In the genomic region with DNA sequence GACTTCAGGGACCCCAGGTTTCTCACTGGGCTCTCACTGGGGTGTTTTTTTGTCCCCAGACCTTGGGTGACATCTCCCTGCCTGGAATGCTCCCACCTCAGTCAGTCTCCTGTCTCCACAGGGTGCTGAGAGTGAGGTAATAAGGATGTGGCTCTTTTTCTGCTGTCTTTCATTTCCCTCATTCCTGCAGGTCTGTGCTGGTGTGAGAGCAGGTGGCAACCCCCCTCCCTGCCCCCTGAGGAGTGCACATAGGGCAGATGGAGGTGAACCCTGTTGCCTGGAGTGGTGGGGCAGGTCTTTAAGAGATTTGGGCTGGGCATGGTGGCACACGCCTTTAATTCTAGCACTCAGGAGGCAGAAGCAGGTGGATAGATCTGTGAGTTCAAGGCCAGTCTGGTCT, we compare ENCODE assay signal across 11 mouse cellular contexts. TPM values are rescaled to one million over a fixed set of nuclear protein-coding genes. Genes with fewer than 3 reads are reported as not detected.
DNase-seq lines count a peak whose midpoint lies in the region; ATAC-seq and TF ChIP-seq lines count a peak whose summit lies in the region.
"Had no signal": no experiment of that assay in that cellular context is flagged by ENCODE, and none has a peak within 500 bp of the region (broad histone marks: within the 10 kb centered on the region; RNA-seq: fewer than 3 reads in every experiment).

No protein-coding gene starts in this region.

- no peaks in the 10 kb centered on the region for H3K9me3 ChIP-seq in forebrain, embryonic 10.5 days
- no peaks in the 10 kb centered on the region for H3K9me3 ChIP-seq in forebrain, embryonic 11.5 days (ENCODE audit: control insufficient read depth, low read length)
- H3K9me3 ChIP-seq in midbrain, embryonic 13.5 days = no peaks in the 10 kb centered on the region
- no peaks in the 10 kb centered on the region for H3K9me3 ChIP-seq in midbrain, embryonic 14.5 days (ENCODE audit: control insufficient read depth, low read length)
- no peaks in the 10 kb centered on the region for H3K9me3 ChIP-seq in forebrain, embryonic 15.5 days
- no peaks in the 10 kb centered on the region for H3K9me3 ChIP-seq in midbrain, postnatal 0 days (ENCODE audit: low read length)

- TF ChIP-seq CTCF in midbrain, postnatal 0 days (IDR thresholded peaks at IDR 0.05) = no peak

- 52% methylated on average over 1 of the region's 1 CpGs for WGBS in forebrain, embryonic 10.5 days
- 76% methylated on average over 1 of the region's 1 CpGs for WGBS in forebrain, embryonic 11.5 days
- 70% methylated on average over 1 of the region's 1 CpGs for WGBS in midbrain, embryonic 13.5 days
- 83% methylated on average over 1 of the region's 1 CpGs for WGBS in midbrain, embryonic 14.5 days
- WGBS in forebrain, embryonic 15.5 days = 83% methylated on average over 1 of the region's 1 CpGs
- WGBS in midbrain, postnatal 0 days = 64% methylated on average over 1 of the region's 1 CpGs

- ATAC-seq in forebrain, embryonic 11.5 days (replicated peaks; ENCODE audit: low FRiP score) = no peak
- no peak for ATAC-seq in midbrain, embryonic 13.5 days
- no peak for ATAC-seq in midbrain, embryonic 14.5 days (ENCODE audit: low FRiP score, low TSS enrichment)
- ATAC-seq in forebrain, embryonic 15.5 days (replicated peaks) = no peak
- no peak for ATAC-seq in midbrain, postnatal 0 days (ENCODE audit: low FRiP score)

- H3K27me3 ChIP-seq in forebrain, embryonic 10.5 days (ENCODE audit: poor library complexity, severe bottlenecking) = no peaks in the 10 kb centered on the region
- no peaks in the 10 kb centered on the region for H3K27me3 ChIP-seq in forebrain, embryonic 11.5 days (ENCODE audit: control insufficient read depth, insufficient read depth, low read length)
- H3K27me3 ChIP-seq in midbrain, embryonic 13.5 days = no peaks in the 10 kb centered on the region
- H3K27me3 ChIP-seq in midbrain, embryonic 14.5 days (ENCODE audit: control insufficient read depth, insufficient read depth, low read length) = no peaks in the 10 kb centered on the region
- no peaks in the 10 kb centered on the region for H3K27me3 ChIP-seq in forebrain, embryonic 15.5 days
- no peaks in the 10 kb centered on the region for H3K27me3 ChIP-seq in midbrain, postnatal 0 days (ENCODE audit: insufficient read depth, low read length)

- peaks cover 47% of the 10 kb centered on the region for H3K4me1 ChIP-seq in forebrain, embryonic 10.5 days
- peaks cover 3% of the 10 kb centered on the region; the same call in 1 of the 2 replicates for H3K4me1 ChIP-seq in forebrain, embryonic 11.5 days (replicated peaks; ENCODE audit: control insufficient read depth, insufficient read depth, low read length)
- peaks cover 58% of the 10 kb centered on the region for H3K4me1 ChIP-seq in midbrain, embryonic 13.5 days (replicated peaks)
- peaks cover 21% of the 10 kb centered on the region for H3K4me1 ChIP-seq in midbrain, embryonic 14.5 days (ENCODE audit: control insufficient read depth, insufficient read depth, low read length)
- H3K4me1 ChIP-seq in forebrain, embryonic 15.5 days = peaks cover 59% of the 10 kb centered on the region
- H3K4me1 ChIP-seq in midbrain, postnatal 0 days (ENCODE audit: insufficient read depth, low read length) = no peaks in the 10 kb centered on the region; the same call in 1 of the 2 replicates

- no peaks in the 10 kb centered on the region for H3K36me3 ChIP-seq in forebrain, embryonic 10.5 days (replicated peaks)
- H3K36me3 ChIP-seq in forebrain, embryonic 11.5 days (ENCODE audit: control insufficient read depth, insufficient read depth, low read length) = no peaks in the 10 kb centered on the region
- H3K36me3 ChIP-seq in midbrain, embryonic 13.5 days = no peaks in the 10 kb centered on the region
- no peaks in the 10 kb centered on the region for H3K36me3 ChIP-seq in midbrain, embryonic 14.5 days (ENCODE audit: control insufficient read depth, insufficient read depth, low read length)
- H3K36me3 ChIP-seq in forebrain, embryonic 15.5 days = no peaks in the 10 kb centered on the region
- no peaks in the 10 kb centered on the region for H3K36me3 ChIP-seq in midbrain, postnatal 0 days (ENCODE audit: insufficient read depth, low read length)

- no peak for DNase-seq in forebrain, embryonic 10.5 days (ENCODE audit: extremely low spot score, low spot score)
- no peak for DNase-seq in forebrain, embryonic 11.5 days (ENCODE audit: low spot score)
- no peak for DNase-seq in midbrain, embryonic 14.5 days
- no peak for DNase-seq in midbrain, postnatal 0 days (ENCODE audit: low spot score)
- no peak for DNase-seq in lung, postnatal 25 days (ENCODE audit: low spot score)
- DNase-seq in layer of hippocampus, adult 9-11 months = no peak
- DNase-seq: adrenal gland, adult 8-10 months; cerebellum, postnatal 36 days; right cerebral cortex, postnatal 25 days had no signal

- H3K27ac ChIP-seq in forebrain, embryonic 10.5 days = 0 out of 2 replicates have a peak overlapping the region, but pooled peaks have one; percentile 15
- no peak overlapping the region for H3K27ac ChIP-seq in forebrain, embryonic 11.5 days (ENCODE audit: low read depth, low read length)
- H3K27ac ChIP-seq in midbrain, embryonic 13.5 days = 0 out of 2 replicates have a peak overlapping the region, but pooled peaks have one; percentile 39
- H3K27ac ChIP-seq in midbrain, embryonic 14.5 days (replicated peaks; ENCODE audit: low read depth, low read length) = no peak overlapping the region
- H3K27ac ChIP-seq in forebrain, embryonic 15.5 days (replicated peaks) = peak overlapping the region; percentile 71
- peak overlapping the region; percentile 27; the same call in 1 of the 2 replicates for H3K27ac ChIP-seq in midbrain, postnatal 0 days (ENCODE audit: low read depth, low read length)

- H3K4me3 ChIP-seq in forebrain, embryonic 10.5 days = no peak overlapping the region
- H3K4me3 ChIP-seq in forebrain, embryonic 11.5 days (ENCODE audit: low read depth, low read length) = no peak overlapping the region
- H3K4me3 ChIP-seq in midbrain, embryonic 13.5 days (replicated peaks) = no peak overlapping the region
- H3K4me3 ChIP-seq in midbrain, embryonic 14.5 days (replicated peaks; ENCODE audit: low read depth, low read length) = no peak overlapping the region
- no peak overlapping the region for H3K4me3 ChIP-seq in forebrain, embryonic 15.5 days
- H3K4me3 ChIP-seq in midbrain, postnatal 0 days (ENCODE audit: low read depth, low read length) = no peak overlapping the region

- no peak overlapping the region for H3K4me2 ChIP-seq in forebrain, embryonic 11.5 days (ENCODE audit: low read depth, low read length, severe bottlenecking)
- no peak overlapping the region for H3K4me2 ChIP-seq in midbrain, embryonic 13.5 days (replicated peaks)
- no peak overlapping the region for H3K4me2 ChIP-seq in midbrain, embryonic 14.5 days (ENCODE audit: low read length)
- no peak overlapping the region for H3K4me2 ChIP-seq in forebrain, embryonic 15.5 days (replicated peaks)
- no peak overlapping the region for H3K4me2 ChIP-seq in midbrain, postnatal 0 days (ENCODE audit: low read depth, low read length, poor library complexity, severe bottlenecking)

- H3K9ac ChIP-seq in forebrain, embryonic 11.5 days (ENCODE audit: low read length) = no peak overlapping the region
- no peak overlapping the region for H3K9ac ChIP-seq in midbrain, embryonic 13.5 days (replicated peaks)
- no peak overlapping the region for H3K9ac ChIP-seq in midbrain, embryonic 14.5 days (replicated peaks; ENCODE audit: low read length)
- no peak overlapping the region for H3K9ac ChIP-seq in forebrain, embryonic 15.5 days (replicated peaks)
- H3K9ac ChIP-seq in midbrain, postnatal 0 days (replicated peaks; ENCODE audit: low read length, poor library complexity, severe bottlenecking) = no peak overlapping the region

RNA-seq across cellular contexts. Expression of gene Gramd4, which starts 13.7 kb away (rescaled TPM):
- 13.9 and 16.2 TPM in 2 replicates for polyA plus RNA-seq in forebrain, embryonic 10.5 days (2016; fragmentation: Nextera tagmentation; extraction: Ambion mirVana)
- polyA plus RNA-seq in forebrain, embryonic 11.5 days (2014; fragmentation: Nextera tagmentation; extraction: Ambion mirVana) = 15.5 and 16.6 TPM in 2 replicates
- 31.3 and 34.3 TPM in 2 replicates for polyA plus RNA-seq in midbrain, embryonic 13.5 days (2015; fragmentation: Nextera tagmentation; extraction: Ambion mirVana)
- 29.5 and 31.0 TPM in 2 replicates for polyA plus RNA-seq in midbrain, embryonic 14.5 days (2014; fragmentation: Nextera tagmentation; extraction: Ambion mirVana)
- 48.8 and 52.9 TPM in 2 replicates for polyA plus RNA-seq in forebrain, embryonic 15.5 days (2015; fragmentation: Nextera tagmentation; extraction: Ambion mirVana)
- total RNA-seq in midbrain, postnatal 0 days (2014; rRNA removed) = 43.4 and 47.6 TPM in 2 replicates
- 21.5 and 22.5 TPM in 2 replicates for polyA plus RNA-seq in midbrain, postnatal 0 days (2015; fragmentation: Nextera tagmentation; extraction: Ambion mirVana)

RNA-seq across cellular contexts. Expression of gene Celsr1, which starts 37.6 kb away (rescaled TPM):
- 2.4 and 2.6 TPM in 2 replicates for polyA plus RNA-seq in forebrain, embryonic 10.5 days (2016; fragmentation: Nextera tagmentation; extraction: Ambion mirVana)
- polyA plus RNA-seq in forebrain, embryonic 11.5 days (2014; fragmentation: Nextera tagmentation; extraction: Ambion mirVana) = 7.3 and 7.9 TPM in 2 replicates
- polyA plus RNA-seq in midbrain, embryonic 13.5 days (2015; fragmentation: Nextera tagmentation; extraction: Ambion mirVana) = 2.0 and 2.7 TPM in 2 replicates
- polyA plus RNA-seq in midbrain, embryonic 14.5 days (2014; fragmentation: Nextera tagmentation; extraction: Ambion mirVana) = 2.9 and 3.5 TPM in 2 replicates
- polyA plus RNA-seq in forebrain, embryonic 15.5 days (2015; fragmentation: Nextera tagmentation; extraction: Ambion mirVana) = 5.8 and 7.2 TPM in 2 replicates
- total RNA-seq in midbrain, postnatal 0 days (2014; rRNA removed) = 13.7 and 15.0 TPM in 2 replicates
- polyA plus RNA-seq in midbrain, postnatal 0 days (2015; fragmentation: Nextera tagmentation; extraction: Ambion mirVana) = 0.60 and 0.79 TPM in 2 replicates

Comparison
In these comparisons a context has a peak if more than half of its experiments do, and no peak if none do; other contexts are left out.
1. H3K27ac ChIP-seq: peak in forebrain, embryonic 10.5 days (single experiment), midbrain, embryonic 13.5 days (single experiment), forebrain, embryonic 15.5 days (single experiment) and midbrain, postnatal 0 days (single experiment); none in forebrain, embryonic 11.5 days (single experiment) and midbrain, embryonic 14.5 days (single experiment).